Mouse (Mus musculus) heart, adult 2 months (tissue): Measurements from ENCODE around the gene Slc35e3.

Source experiments
- CTCF ChIP-seq: fragments of 200-600 bp; IDR thresholded peaks from 2 replicates; pipeline ENCODE4 v1.8.1; 2022; ENCODE audit warnings: antibody characterized with exemption, mild to moderate bottlenecking, moderate library complexity
- EP300 ChIP-seq: fragments of 200-500 bp; IDR thresholded peaks from 2 replicates; pipeline ENCODE4 v1.6.1; 2011; ENCODE audit warnings: low read depth, low read length, control low read depth; ENCODE audit not compliant: insufficient read depth
- POLR2A ChIP-seq: fragments of 200-500 bp; IDR thresholded peaks from 2 replicates; pipeline ENCODE4 v1.6.1; 2011; ENCODE audit warnings: mild to moderate bottlenecking, low read depth, low read length, control low read depth; ENCODE audit not compliant: insufficient read depth

GRCm38 (mm10) chr10:117783786-117784420 lies 37.7 kb upstream of the Slc35e3 start:
- no peak for TF ChIP-seq POLR2A
- TF ChIP-seq CTCF, result no peak
- TF ChIP-seq EP300, result no peak
